Mouse (Mus musculus): Measurements from ENCODE around the gene Erich6.

Gene Erich6

DNA sequence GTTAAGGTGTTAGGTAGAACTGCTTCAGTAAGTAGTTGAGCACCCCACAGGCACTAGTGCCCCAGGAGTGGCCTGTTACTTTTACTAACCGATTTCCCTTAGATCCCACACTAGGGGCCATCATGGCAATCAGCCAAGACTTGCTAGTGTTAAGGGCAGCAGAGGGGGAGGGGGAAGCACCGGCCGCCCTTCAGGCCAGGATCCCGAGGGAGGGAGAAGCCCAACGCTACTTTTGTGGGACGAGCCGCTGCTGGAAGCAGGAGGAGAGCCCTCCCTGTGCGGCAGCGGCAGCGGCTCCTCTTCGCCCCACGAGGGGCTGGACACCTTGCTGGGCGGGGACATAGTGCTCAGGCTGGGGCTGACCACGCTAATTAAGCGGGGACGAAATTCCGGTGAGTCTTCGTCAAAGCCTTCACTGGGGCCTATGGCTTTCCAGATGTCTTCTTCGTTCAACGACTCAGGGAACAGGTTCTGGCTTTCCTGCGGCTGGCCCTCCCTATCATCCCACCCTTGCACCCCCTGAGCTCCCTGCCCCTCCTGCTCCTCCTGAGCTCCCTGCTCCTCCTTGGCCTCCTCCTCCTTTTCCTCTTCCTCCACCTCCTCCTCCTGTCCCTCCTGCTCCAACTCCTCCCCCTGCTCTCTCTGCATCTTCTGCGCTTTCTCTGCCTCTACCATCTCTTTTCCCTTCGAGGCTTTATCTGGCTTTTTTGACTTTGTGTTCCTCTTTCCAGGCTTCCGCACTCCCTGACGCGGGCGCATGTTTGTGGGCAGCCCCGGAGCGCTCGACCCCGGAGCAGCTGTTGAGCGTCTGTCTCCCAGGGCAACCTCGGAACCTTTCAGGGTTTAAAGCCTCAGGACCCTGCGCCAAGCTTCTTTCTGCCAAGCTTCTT, at the start of gene Erich6:
Erich6 (minus strand) TSS at position 802 of the 890 bp plus-strand sequence.
- no peak for DNase-seq (ENCODE audit: extremely low spot score, low read depth, low spot score)

DNA sequence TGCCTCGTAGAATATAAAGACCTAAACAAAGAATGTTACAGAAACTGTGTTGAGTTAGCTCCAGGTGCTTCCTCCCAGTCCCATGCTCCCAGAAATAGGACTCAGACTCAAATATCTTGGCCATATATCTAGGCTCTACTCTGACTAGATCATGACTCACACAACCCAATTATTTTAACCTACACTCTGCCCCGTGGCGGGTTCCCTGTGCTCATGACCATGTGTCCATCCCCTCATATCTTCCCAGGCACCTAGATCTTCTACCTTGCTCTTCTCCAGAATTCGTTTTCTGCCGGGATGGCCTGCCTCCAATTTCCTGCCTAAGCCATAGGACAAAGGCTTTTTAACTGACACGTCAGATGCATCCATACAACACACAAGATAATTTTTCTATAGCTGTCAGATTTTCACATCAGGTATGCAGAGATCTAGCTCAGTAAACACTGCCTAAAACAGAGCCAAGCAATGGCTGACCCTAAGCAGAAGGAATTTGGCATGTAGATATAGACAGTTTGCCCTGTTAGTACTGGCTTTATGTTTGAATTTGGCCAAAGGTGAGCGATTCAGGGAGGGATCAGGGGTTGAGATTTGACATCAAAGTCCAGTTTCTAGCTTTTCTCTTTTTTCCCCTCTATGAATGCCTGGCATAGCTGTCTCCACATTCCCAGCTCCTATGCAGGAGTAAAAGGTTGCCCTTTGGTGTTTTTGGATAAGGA, 49.4 kb upstream of the Erich6 start:
- DNase-seq (ENCODE audit: extremely low spot score, low read depth, low spot score) = no peak

DNA sequence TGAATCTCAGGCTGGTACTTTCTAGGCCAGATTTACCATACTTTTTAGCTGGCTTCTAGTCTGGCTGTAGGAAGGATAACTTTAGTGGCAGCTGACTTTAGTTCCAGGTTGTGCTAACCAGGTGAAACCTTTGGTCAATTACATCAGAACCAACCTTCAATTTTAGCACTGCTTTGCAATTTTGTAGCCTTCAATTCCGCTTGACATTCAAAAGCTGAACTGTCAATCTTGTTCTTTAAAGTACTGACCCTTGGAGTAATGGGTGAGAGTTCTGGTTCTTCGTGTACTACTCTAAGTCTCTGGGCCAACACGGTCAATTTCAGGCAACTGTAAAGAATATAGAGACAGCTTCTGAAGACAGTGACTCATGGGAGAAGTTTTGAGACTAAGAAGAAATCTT, 48.4 kb upstream of the Erich6 start:
- no peak for DNase-seq (ENCODE audit: extremely low spot score, low read depth, low spot score)

DNA sequence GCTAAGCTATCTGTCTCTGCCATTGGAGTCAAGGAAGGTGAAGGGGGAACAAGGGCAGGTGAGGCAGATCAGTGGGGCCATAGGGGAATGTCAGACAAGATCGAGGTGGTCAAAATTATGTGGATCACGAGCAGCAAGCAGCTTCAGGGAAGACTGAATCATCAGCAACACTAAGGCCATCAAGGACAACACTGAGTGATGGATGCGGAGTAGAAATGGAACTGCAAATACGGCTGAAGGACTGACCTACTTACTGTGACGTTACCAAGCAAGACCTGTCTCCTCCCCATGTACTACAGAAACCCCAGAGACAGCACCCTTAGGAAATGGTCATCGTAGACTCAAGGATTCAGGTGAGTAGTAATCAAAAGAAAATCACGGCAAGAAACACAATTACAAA, 46.3 kb upstream of the Erich6 start:
- no peak for DNase-seq (ENCODE audit: extremely low spot score, low read depth, low spot score)

DNA sequence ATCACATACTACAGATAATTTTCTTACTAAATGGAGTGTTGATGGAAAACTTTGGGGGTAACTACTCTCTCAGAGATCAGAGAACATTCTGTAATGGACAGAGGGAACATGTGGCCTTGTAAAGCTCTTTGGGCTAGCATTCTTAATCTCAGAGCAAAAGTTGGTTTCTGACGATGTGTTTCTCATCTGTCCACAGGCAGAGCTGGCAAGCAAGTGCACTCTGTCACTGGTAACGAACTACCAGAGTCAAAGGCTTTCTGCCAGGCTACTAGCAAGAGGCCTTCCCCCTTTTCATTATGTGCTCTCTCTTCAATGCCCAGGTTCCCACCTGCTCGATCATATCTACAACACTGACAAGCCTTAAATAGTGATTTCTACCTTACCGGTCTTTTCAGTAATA, 45.3 kb upstream of the Erich6 start:
- DNase-seq (ENCODE audit: extremely low spot score, low read depth, low spot score) = no peak

DNA sequence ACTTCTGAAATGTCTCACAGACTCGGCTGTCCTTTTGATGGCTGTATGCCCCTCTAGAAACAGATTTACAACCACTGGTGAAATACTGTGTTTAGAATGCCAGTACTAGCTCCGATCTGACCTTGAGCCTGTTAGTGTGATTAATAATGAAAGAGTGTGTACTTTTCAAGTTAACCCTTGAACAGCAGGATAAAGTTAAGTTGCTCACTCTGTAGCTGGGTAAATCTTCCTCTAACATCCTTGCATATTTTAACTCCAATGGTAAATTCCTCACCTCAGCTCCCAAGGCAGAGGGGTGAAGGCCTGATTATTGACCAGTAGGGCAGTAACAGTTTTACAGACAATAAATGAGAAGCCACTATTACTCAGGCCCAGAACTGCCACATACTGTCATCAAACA, 44.8 kb upstream of the Erich6 start:
- DNase-seq (ENCODE audit: extremely low spot score, low read depth, low spot score) = no peak

DNA sequence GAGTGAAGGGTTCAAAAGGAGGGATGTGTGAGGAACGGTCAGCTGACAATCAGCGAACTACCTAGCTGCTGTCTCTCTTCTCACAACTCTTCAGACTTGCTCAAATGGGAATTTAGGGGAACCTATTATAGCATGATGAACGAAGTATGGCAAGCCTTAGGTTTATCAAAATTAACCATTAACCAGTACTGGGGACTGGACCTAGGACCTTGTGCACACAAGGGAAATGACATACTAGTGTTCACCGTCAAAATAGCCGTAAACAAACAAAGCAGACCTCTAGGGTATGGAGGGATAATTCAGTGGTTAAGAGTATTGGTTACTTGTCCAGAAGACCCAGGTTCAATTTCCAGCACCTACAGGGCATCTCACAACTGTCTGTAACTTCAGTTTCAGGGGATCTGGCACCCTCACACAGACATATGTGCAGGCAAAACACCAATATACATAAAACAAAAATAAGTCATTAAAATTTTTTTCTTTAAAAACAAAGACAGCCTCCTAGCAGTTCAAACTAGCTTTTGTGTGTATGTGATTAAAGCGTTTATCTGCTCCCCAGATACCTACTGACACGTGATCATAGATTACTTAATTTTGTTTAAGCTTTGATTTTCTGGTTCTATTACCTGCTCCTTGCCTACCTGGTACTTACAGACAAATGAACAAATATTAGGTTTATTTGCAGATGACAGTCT, 44.1 kb upstream of the Erich6 start:
- no peak for DNase-seq (ENCODE audit: extremely low spot score, low read depth, low spot score)

DNA sequence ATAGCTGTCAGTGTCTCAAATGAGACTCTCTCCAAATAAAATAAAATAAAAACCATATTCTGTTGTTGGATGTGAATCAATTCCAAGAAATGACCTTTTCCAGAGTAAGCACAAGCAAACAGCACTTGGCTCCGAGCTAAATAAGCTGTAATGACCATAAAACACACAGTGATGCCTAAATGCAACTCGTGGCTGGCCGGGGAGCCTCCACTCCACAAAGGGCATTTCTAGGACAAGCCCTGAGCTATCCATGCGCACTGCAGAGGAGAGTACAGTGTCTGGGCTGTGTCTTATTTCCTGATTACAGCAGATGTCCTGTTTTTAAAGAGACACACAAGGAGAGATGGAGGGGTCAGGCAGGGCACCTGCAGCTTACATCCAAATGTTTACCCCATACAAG, 43.0 kb upstream of the Erich6 start:
- no peak for DNase-seq (ENCODE audit: extremely low spot score, low read depth, low spot score)

DNA sequence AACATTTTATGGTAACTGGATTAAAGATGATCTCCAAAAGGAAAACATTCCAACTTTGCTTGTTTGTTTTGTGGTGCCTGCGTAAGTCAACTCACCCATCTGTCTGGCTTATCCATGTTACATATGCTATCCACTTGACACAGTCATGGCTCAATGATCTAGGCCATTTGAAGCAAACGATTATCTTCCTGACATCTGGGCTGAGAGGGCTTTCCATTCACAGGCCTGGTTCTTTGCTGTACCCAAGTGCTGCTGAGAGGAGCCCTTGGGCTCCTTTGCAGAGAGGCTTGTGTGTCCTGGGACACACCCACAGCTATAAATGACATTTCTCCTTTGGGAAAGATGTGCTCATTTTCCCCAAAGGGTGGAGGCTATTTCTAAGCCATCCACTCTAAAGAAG, 41.9 kb upstream of the Erich6 start:
- no peak for DNase-seq (ENCODE audit: extremely low spot score, low read depth, low spot score)

DNA sequence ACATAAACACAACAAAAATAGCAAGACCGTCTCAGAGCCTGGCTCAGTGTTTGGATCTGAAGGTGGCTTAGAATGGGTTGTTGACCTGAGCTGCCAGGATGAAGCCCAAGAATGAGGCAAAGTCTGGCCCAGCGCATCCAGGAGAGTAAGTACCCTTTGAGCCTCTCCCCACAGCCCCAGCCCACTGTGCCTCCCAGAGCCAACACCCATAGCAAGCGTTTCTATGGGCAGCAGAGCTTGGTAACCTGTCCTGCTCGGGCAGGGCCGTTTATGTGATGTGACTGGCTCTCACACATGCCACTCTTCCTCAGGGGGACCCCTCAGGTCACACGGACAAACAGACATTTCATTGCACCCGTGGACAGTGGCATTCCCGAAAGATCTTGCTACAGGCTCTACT, 41.4 kb upstream of the Erich6 start:
- no peak for DNase-seq (ENCODE audit: extremely low spot score, low read depth, low spot score)

DNA sequence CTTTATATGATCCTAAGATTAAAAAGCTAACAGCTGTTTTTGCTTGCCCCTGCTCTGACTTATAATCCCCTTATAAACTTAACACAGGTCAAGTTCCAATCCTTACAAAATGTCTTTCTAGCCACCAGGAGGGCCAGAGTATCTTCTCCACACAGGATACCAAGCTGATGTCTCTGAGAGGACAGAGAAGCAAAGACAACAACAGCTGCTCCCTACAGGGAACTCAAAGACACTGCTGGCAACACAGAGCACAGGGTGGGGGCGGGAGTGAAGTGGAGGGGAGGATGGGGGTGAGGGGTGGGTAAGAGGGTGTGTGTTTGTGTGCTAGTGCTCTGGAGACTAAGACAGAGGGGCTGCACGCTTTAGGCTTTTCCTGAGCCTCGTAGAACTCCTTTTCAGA, 40.6 kb upstream of the Erich6 start:
- DNase-seq (ENCODE audit: extremely low spot score, low read depth, low spot score) = no peak

DNA sequence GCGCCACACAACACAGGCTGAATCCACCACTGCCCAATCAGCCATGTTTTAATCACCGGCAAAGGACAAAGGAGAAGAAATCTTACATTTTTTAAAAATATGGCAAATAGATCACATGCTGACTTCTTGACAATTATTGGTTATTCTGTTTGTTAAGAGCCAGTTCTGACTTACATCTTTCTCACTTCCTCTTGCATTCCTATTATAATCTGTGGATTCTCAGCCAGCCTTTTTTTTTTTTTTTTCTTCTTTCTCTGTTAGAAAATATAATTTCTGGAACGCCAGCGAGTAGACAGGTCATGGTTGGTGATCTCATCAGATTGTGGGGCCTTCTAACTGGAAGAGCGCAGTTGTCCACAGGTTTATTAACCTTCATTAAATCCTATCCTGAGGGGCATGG, 36.3 kb upstream of the Erich6 start:
- DNase-seq (ENCODE audit: extremely low spot score, low read depth, low spot score) = no peak

DNA sequence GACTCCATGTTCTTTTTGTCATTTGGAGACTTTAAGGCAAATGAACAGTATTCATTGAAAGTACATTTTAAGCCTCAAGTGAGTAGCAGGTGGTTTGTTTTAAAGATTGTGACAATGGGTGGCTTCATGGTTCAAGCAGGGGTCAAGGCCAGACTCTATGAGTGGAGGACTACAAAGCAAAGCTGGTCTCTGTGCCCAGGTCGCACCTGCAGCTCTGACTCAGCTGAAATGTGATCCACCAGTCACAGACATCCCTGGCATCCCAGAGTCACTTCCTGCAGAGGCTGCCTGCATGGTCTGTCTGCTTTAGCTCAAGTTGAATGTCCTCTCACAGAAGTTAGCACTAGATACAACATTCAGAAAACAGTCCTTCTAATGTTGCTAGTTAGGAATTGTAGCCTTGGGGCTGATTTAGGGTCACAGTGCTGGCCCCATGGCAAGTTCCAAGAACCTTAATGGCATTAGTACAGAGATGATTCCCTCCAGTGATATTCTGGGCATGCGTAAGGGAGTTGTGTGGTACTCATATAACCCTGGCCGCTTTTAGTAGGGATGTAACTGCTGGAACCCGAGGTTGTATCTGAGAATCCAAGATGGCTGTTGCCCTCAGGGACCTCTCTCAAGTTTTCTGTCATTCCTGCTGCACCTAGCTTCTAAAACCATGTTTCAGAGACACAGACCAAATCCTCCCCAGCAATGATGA, 35.6 kb upstream of the Erich6 start:
- DNase-seq (ENCODE audit: extremely low spot score, low read depth, low spot score) = no peak

DNA sequence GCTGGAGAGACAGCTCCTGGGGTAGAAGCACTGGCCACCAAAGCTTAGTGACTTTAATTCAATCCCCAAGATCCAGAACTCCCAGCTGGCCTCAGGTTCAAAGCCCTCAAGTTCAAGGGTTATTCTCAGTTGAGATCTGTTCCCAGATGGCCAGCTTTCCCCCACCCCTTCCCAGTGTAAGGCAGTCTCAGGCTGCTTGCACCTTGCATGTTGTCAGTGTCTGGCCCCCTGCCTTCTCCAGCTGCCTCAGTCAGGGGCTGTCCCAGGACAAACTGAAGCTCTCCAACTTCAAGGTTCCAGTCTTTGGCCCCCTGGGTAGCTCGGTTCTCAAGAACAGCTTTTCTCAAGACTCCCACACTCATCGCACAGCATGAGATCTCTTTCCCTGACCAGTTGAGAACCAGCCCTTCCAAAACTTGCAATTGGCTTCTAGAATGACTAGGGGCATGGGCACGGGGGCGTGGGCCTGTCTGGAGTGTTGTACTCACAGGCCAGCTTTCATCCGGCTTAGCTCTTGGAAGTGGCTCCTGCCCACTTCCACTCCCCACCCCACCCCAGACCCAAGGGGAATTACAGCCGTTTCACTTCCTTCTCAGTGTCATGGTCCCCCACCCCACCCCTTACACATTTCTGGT, 34.7 kb upstream of the Erich6 start:
- DNase-seq (ENCODE audit: extremely low spot score, low read depth, low spot score) = no peak

DNA sequence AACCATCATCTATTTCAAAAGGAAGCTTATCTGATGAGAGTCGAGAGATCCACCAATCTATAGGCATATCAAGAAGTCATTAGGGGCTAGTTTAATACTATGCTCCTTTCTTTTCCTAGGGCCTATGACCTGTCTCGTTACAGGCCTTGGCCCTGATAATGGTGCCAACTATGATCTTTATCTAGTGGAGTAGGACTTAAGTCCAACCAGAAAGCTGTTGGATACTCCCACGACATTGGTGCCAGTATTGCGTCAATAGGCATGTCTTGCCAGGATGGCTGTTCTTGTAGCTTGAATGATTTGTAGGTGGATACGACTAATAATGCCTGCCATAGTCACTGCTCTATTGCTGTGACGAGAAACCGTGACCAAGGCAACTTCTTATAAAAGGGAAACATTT, 27.0 kb upstream of the Erich6 start:
- no peak for DNase-seq (ENCODE audit: extremely low spot score, low read depth, low spot score)

DNA sequence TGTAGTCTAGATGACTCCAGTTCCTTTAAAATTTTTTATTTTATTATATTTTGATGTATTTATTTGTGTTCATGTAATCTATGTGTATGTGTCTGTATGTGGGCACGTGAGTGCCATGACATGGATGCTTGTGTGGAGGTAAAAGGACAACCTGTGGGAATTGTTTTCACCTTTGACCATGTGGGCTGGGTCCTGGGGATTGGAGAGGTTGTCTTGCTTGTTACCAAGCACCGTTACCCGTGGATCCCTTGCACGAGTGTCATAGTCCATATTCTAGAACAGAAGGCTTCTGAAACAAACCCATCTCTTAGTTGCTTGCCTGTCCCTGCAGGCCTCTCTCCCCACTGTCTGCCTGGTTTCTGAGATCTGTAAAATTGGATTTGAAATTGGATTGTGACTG, 23.6 kb upstream of the Erich6 start:
- DNase-seq (ENCODE audit: extremely low spot score, low read depth, low spot score) = no peak

DNA sequence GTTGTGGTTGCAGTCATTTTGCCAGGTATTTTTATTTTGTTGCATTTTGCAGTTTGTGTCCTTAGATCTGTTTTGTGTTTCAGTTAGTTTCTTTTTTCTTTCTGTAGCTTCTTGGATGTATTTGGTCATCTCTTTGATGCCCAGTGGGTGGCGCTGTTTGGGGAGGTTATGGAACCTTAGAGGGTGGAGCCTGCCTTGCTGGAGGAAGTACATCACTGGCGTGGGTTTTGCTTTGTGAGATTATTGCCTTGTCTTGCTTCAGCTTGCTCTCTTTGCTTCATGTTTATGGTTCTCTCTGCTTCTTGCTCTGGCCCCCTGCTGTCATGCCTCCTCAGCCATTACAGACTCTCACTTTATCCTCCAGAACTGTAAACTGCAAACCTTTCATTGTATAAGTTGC, 20.3 kb upstream of the Erich6 start:
- no peak for DNase-seq (ENCODE audit: extremely low spot score, low read depth, low spot score)

DNA sequence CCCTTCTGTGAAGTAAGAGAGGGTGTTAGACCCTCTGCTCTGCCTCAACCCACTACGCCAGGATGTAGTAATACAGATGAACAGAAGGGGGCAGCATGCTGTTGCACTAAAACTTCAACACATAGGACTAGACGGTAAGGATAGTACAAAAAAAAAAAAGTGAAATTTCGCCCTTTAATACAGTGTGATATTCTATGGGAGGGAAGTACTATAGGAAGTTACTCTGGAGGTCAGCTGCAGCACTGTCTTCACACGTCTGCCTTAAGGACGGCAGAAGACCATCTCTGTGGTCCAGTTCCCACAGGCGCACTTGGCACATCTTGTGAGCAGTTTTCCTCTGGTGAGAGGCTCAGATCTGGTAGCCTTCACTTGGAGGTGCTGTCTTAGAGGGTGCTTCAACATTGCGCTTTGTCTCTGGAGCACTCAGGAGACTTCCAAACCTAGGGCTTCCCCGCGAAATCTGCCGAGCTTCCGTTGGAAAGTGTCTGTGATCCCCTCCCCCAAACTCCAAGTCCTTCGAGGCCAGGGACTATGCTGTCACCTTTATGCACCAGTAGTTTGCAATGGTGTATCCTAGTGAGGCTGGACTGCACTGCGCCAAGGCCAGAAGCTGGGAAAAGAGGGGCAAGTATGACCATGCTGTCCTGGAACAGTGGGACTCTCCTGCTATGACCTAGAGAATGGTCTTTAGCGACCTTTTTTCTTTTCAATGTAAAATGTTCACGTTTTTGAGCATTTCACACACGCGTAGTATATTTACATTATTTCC, 18.5 kb upstream of the Erich6 start:
- DNase-seq (ENCODE audit: extremely low spot score, low read depth, low spot score) = peak; percentile 44

DNA sequence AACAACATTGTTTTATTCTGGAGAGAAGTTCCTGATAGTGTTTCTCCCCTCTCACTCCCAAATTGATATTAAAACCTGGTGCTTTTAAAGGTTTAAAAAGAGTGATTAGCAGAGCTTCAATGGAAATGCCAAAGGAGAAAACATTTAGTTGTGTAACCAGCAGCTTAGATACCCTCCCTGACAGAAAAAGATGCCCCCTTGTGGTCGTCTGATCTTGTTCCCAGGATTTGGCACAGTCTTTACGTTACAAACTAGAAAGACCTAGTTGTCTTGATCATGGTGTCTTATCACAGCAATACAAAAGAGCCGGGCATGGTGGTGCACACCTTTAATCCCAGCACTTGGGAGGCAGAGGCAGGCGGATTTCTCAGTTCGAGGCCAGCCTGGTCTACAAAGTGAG, 16.9 kb upstream of the Erich6 start:
- no peak for DNase-seq (ENCODE audit: extremely low spot score, low read depth, low spot score)

DNA sequence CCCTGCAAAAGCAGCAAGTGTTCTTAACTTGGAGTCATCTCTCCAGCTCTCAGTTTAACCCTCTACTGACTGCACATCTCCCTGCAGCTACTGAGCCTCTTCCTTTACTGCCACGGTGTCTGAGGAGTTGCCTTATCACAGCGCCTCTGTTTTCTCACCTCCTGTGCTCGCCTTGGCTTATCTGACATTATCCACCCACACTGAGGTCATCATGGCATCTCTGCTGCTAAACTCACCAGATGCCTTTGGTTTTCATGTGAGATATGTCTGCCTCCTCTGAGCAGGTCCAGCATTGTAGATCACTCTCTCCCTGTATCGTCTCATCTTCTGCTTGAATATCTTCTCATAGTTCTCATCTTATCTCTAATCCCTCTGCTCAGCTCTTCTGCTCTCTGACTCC, 13.3 kb upstream of the Erich6 start:
- no peak for DNase-seq (ENCODE audit: extremely low spot score, low read depth, low spot score)
